Mouse (Mus musculus): ENCODE results near the gene Ctnnd2. TPM values are rescaled to one million over a fixed set of nuclear protein-coding genes. Genes with fewer than 3 reads are reported as not detected.

The Ctnnd2 gene
- polyA plus RNA-seq, 1 experiment from 2014 or later = 4.3 TPM

GRCm38 (mm10) chr15:30170031-30170430 lies 2.4 kb upstream of the Ctnnd2 start:
- no peaks in the 10 kb centered on the region for H3K4me1 ChIP-seq (ENCODE audit: insufficient read depth, low read depth, low read length)
- H3K9ac ChIP-seq (replicated peaks; ENCODE audit: low read depth) = no peak overlapping the region
- no peak for DNase-seq (ENCODE audit: low spot score)
- 62% methylated on average over 8 of the region's 8 CpGs for WGBS
- H3K27ac ChIP-seq (ENCODE audit: low read length) = no peak overlapping the region
- ATAC-seq = no peak
- 0 out of 2 replicates have a peak, but pooled peaks cover 8% of the 10 kb centered on the region for H3K27me3 ChIP-seq (replicated peaks; ENCODE audit: insufficient read depth, low read length)
- H3K4me2 ChIP-seq (replicated peaks; ENCODE audit: low read depth, low read length) = no peak overlapping the region
- H3K9me3 ChIP-seq (ENCODE audit: low read length) = no peaks in the 10 kb centered on the region
- peak; percentile 14; the same call in 1 of the 2 replicates for TF ChIP-seq CTCF (IDR thresholded peaks at IDR 0.05)
- no peak for TF ChIP-seq EP300 (IDR thresholded peaks at IDR 0.05)
- H3K36me3 ChIP-seq (ENCODE audit: insufficient read depth, low read length) = no peaks in the 10 kb centered on the region
- no peak overlapping the region for H3K4me3 ChIP-seq (ENCODE audit: low read depth, low read length)

- Histone ChIP-seq H3K36me3 (ENCODE audit: insufficient read depth, low read length) (no peaks in the 10 kb centered on the region), H3K4me3 (ENCODE audit: low read depth, low read length) (peak overlapping the region; percentile 57), H3K9ac (replicated peaks; ENCODE audit: low read depth) (no peak overlapping the region), H3K4me2 (replicated peaks; ENCODE audit: low read depth, low read length) (peak overlapping the region; percentile 84), H3K27ac (ENCODE audit: low read length) (no peak overlapping the region), H3K4me1 (ENCODE audit: insufficient read depth, low read depth, low read length) (no peaks in the 10 kb centered on the region), H3K9me3 (ENCODE audit: low read length) (no peaks in the 10 kb centered on the region), H3K27me3 (replicated peaks; ENCODE audit: insufficient read depth, low read length) (0 out of 2 replicates have a peak, but pooled peaks cover 8% of the 10 kb centered on the region)
- ATAC-seq (no peak), DNase-seq (ENCODE audit: low spot score) (peak; percentile 30)
- 13% methylated on average over 11 of the region's 11 CpGs for WGBS
- TF ChIP-seq CTCF (IDR thresholded peaks at IDR 0.05) = no peak
- TF ChIP-seq EP300 (IDR thresholded peaks at IDR 0.05) = no peak
Measured at GRCm38 (mm10) chr15:30171493-30172195, 749 bp upstream of the Ctnnd2 start.

GRCm38 (mm10) chr15:30173370-30173941 lies 1.1 kb downstream of the Ctnnd2 start:
- Histone ChIP-seq H3K27ac (ENCODE audit: low read length) (no peak overlapping the region), H3K4me3 (ENCODE audit: low read depth, low read length) (peak overlapping the region; percentile 57), H3K4me2 (replicated peaks; ENCODE audit: low read depth, low read length) (peak overlapping the region; percentile 84), H3K36me3 (ENCODE audit: insufficient read depth, low read length) (no peaks in the 10 kb centered on the region), H3K9me3 (ENCODE audit: low read length) (no peaks in the 10 kb centered on the region), H3K9ac (replicated peaks; ENCODE audit: low read depth) (no peak overlapping the region), H3K27me3 (replicated peaks; ENCODE audit: insufficient read depth, low read length) (0 out of 2 replicates have a peak, but pooled peaks cover 8% of the 10 kb centered on the region), H3K4me1 (ENCODE audit: insufficient read depth, low read depth, low read length) (no peaks in the 10 kb centered on the region)
- 0 out of 2 replicates have a peak, but pooled peaks have one; percentile 3 for ATAC-seq
- TF ChIP-seq CTCF (IDR thresholded peaks at IDR 0.05) (no peak), EP300 (IDR thresholded peaks at IDR 0.05) (no peak)
- 0% methylated on average over 29 of the region's 29 CpGs for WGBS
- peak; percentile 28 for DNase-seq (ENCODE audit: low spot score)

GRCm38 (mm10) chr15:30174321-30174720 lies 1.9 kb downstream of the Ctnnd2 start:
- Histone ChIP-seq H3K4me3 (ENCODE audit: low read depth, low read length) (no peak overlapping the region), H3K9me3 (ENCODE audit: low read length) (no peaks in the 10 kb centered on the region), H3K27me3 (replicated peaks; ENCODE audit: insufficient read depth, low read length) (0 out of 2 replicates have a peak, but pooled peaks cover 8% of the 10 kb centered on the region), H3K4me2 (replicated peaks; ENCODE audit: low read depth, low read length) (peak overlapping the region; percentile 84), H3K9ac (replicated peaks; ENCODE audit: low read depth) (no peak overlapping the region), H3K27ac (ENCODE audit: low read length) (no peak overlapping the region), H3K4me1 (ENCODE audit: insufficient read depth, low read depth, low read length) (no peaks in the 10 kb centered on the region), H3K36me3 (ENCODE audit: insufficient read depth, low read length) (no peaks in the 10 kb centered on the region)
- DNase-seq (ENCODE audit: low spot score) = peak; percentile 5
- 40% methylated on average over 7 of the region's 7 CpGs for WGBS
- TF ChIP-seq EP300 (IDR thresholded peaks at IDR 0.05) (no peak), CTCF (IDR thresholded peaks at IDR 0.05) (no peak)
- ATAC-seq = no peak

GRCm38 (mm10) chr15:30184020-30184419 lies 11.6 kb downstream of the Ctnnd2 start:
- WGBS = 88% methylated on average over 7 of the region's 7 CpGs

GRCm38 (mm10) chr15:30190872-30191271 lies 18.5 kb downstream of the Ctnnd2 start:
- H3K27me3 ChIP-seq (replicated peaks; ENCODE audit: insufficient read depth, low read length) = no peaks in the 10 kb centered on the region
- H3K4me3 ChIP-seq (ENCODE audit: low read depth, low read length) = no peak overlapping the region
- H3K4me1 ChIP-seq (ENCODE audit: insufficient read depth, low read depth, low read length) = no peaks in the 10 kb centered on the region
- no peak overlapping the region for H3K4me2 ChIP-seq (replicated peaks; ENCODE audit: low read depth, low read length)
- ATAC-seq (no peak), DNase-seq (ENCODE audit: low spot score) (no peak)
- no peaks in the 10 kb centered on the region for H3K36me3 ChIP-seq (ENCODE audit: insufficient read depth, low read length)
- H3K27ac ChIP-seq (ENCODE audit: low read length) = no peak overlapping the region
- H3K9ac ChIP-seq (replicated peaks; ENCODE audit: low read depth) = no peak overlapping the region
- TF ChIP-seq EP300 (IDR thresholded peaks at IDR 0.05) (no peak), CTCF (IDR thresholded peaks at IDR 0.05) (no peak)
- H3K9me3 ChIP-seq (ENCODE audit: low read length) = no peaks in the 10 kb centered on the region

More at GRCm38 (mm10) chr15:30184020-30184419, 11.6 kb downstream of the Ctnnd2 start:
- no peak overlapping the region for H3K4me3 ChIP-seq (ENCODE audit: low read depth, low read length)
- TF ChIP-seq CTCF (IDR thresholded peaks at IDR 0.05) = no peak
- TF ChIP-seq EP300 (IDR thresholded peaks at IDR 0.05) = no peak
- no peaks in the 10 kb centered on the region for H3K36me3 ChIP-seq (ENCODE audit: insufficient read depth, low read length)
- H3K27me3 ChIP-seq (replicated peaks; ENCODE audit: insufficient read depth, low read length) = no peaks in the 10 kb centered on the region
- no peak for DNase-seq (ENCODE audit: low spot score)
- H3K9me3 ChIP-seq (ENCODE audit: low read length) = no peaks in the 10 kb centered on the region
- no peak overlapping the region for H3K4me2 ChIP-seq (replicated peaks; ENCODE audit: low read depth, low read length)
- no peak overlapping the region for H3K27ac ChIP-seq (ENCODE audit: low read length)
- no peaks in the 10 kb centered on the region for H3K4me1 ChIP-seq (ENCODE audit: insufficient read depth, low read depth, low read length)
- H3K9ac ChIP-seq (replicated peaks; ENCODE audit: low read depth) = no peak overlapping the region
- ATAC-seq = no peak

All from lung, postnatal 0 days (tissue).